Mouse (Mus musculus) neural tube, embryonic 12.5 days (tissue): Measurements from ENCODE around the gene Mrtfb. TPM values are rescaled to one million over a fixed set of nuclear protein-coding genes. Genes with fewer than 3 reads are reported as not detected.

Source experiments
- ATAC-seq: fragments of 200-750 bp; cut with Nextera tagmentation; 2 replicates; pipeline ENCODE4 v1.8.0; 2017; ENCODE audit warnings: low read depth, mild to moderate bottlenecking, moderate TSS enrichment, moderate library complexity; ENCODE audit not compliant: low FRiP score
- H3K27ac ChIP-seq: fragments of 300-500 bp; sonication (generic); 2 replicates; pipeline ENCODE4 v1.5.1; 2016
- H3K27me3 ChIP-seq: fragments of 300-500 bp; sonication (generic); replicated peaks from 2 replicates; pipeline ENCODE4 v1.6.1; 2016; ENCODE audit warnings: mild to moderate bottlenecking
- H3K36me3 ChIP-seq: fragments of 300-500 bp; sonication (generic); 2 replicates; pipeline ENCODE4 v1.6.1; 2016; ENCODE audit warnings: mild to moderate bottlenecking
- H3K4me1 ChIP-seq: fragments of 300-500 bp; sonication (generic); 2 replicates; pipeline ENCODE4 v1.6.1; 2016
- H3K4me2 ChIP-seq: fragments of 300-500 bp; sonication (generic); replicated peaks from 2 replicates; pipeline ENCODE4 v1.6.1; 2016; ENCODE audit warnings: mild to moderate bottlenecking
- H3K4me3 ChIP-seq: fragments of 300-500 bp; sonication (generic); 2 replicates; pipeline ENCODE4 v1.5.1; 2016
- H3K9ac ChIP-seq: fragments of 300-500 bp; sonication (generic); 2 replicates; pipeline ENCODE4 v1.6.1; 2016; ENCODE audit warnings: mild to moderate bottlenecking
- H3K9me3 ChIP-seq: fragments of 300-500 bp; sonication (generic); 2 replicates; pipeline ENCODE4 v1.6.1; 2016; ENCODE audit warnings: mild to moderate bottlenecking
- WGBS: fragments of 180-500 bp; shearing (Covaris S2); methylation state at CpG from one replicate; pipeline ENCODE4 v1.1.7; 2016; 5-methylcytosine and 5-hydroxymethylcytosine counted together
- microRNA counts: library from miRNA; unstranded; fragments of <30 nt; microRNA quantifications from one replicate; lab custom pipeline; 2017
- microRNA-seq: library from miRNA; unstranded; fragments of <30 nt; microRNA quantifications from one replicate; pipeline ENCODE4, GENCODE M21; 2017
- polyA plus RNA-seq: library from polyadenylated mRNA; unstranded; fragments of >200 nt; fragmentation: Nextera tagmentation; extraction: Ambion mirVana; gene quantifications from 2 replicates; pipeline ENCODE4 v1.2.1, GENCODE M21; 2016

Gene Mrtfb
- polyA plus RNA-seq, 1 experiment from 2014 or later = 14.8 TPM

- Histone ChIP-seq H3K27ac (no peak overlapping the region), H3K36me3 (no peaks in the 10 kb centered on the region), H3K27me3 (peaks cover 51% of the 10 kb centered on the region), H3K9ac (no peak overlapping the region), H3K9me3 (no peaks in the 10 kb centered on the region), H3K4me1 (peaks cover 9% of the 10 kb centered on the region; the same call in 1 of the 2 replicates), H3K4me2 (peak overlapping the region; percentile 23; the same call in 1 of the 2 replicates), H3K4me3 (no peak overlapping the region)
- no peak for ATAC-seq
- 13% methylated on average over 13 of the region's 13 CpGs for WGBS
Observed at GRCm38 (mm10) chr16:13449491-13449890, 193.2 kb downstream of the Mrtfb start.

- 29% methylated on average over 7 of the region's 7 CpGs for WGBS
- H3K4me3 ChIP-seq = no peak overlapping the region
- no peak overlapping the region for H3K27ac ChIP-seq
- peaks cover 49% of the 10 kb centered on the region for H3K27me3 ChIP-seq
- no peaks in the 10 kb centered on the region for H3K36me3 ChIP-seq
- H3K4me2 ChIP-seq = no peak overlapping the region
- no peak for ATAC-seq
- H3K4me1 ChIP-seq = peaks cover 9% of the 10 kb centered on the region; the same call in 1 of the 2 replicates
- H3K9me3 ChIP-seq = no peaks in the 10 kb centered on the region
- no peak overlapping the region for H3K9ac ChIP-seq
Observed at GRCm38 (mm10) chr16:13450831-13451230, 194.6 kb downstream of the Mrtfb start.

- H3K27me3 ChIP-seq = peaks cover 37% of the 10 kb centered on the region
- no peak overlapping the region for H3K4me2 ChIP-seq
- peaks cover 4% of the 10 kb centered on the region; the same call in 1 of the 2 replicates for H3K4me1 ChIP-seq
Observed at GRCm38 (mm10) chr16:13451991-13452390, 195.7 kb downstream of the Mrtfb start.

GRCm38 (mm10) chr16:13452661-13453060 lies 196.4 kb downstream of the Mrtfb start:
- Histone ChIP-seq H3K4me1 (peaks cover 3% of the 10 kb centered on the region; the same call in 1 of the 2 replicates), H3K27ac (no peak overlapping the region), H3K27me3 (peaks cover 30% of the 10 kb centered on the region), H3K4me2 (no peak overlapping the region), H3K9me3 (no peaks in the 10 kb centered on the region), H3K36me3 (no peaks in the 10 kb centered on the region), H3K9ac (no peak overlapping the region), H3K4me3 (no peak overlapping the region)
- WGBS = 85% methylated on average over 7 of the region's 7 CpGs
- no peak for ATAC-seq

More at GRCm38 (mm10) chr16:13451991-13452390, 195.7 kb downstream of the Mrtfb start:
- 90% methylated on average over 4 of the region's 4 CpGs for WGBS
- Histone ChIP-seq H3K9ac (no peak overlapping the region), H3K9me3 (no peaks in the 10 kb centered on the region), H3K27ac (no peak overlapping the region), H3K4me3 (no peak overlapping the region), H3K36me3 (no peaks in the 10 kb centered on the region)
- no peak for ATAC-seq

- Histone ChIP-seq H3K9ac (no peak overlapping the region), H3K27me3 (peaks cover 20% of the 10 kb centered on the region), H3K9me3 (no peaks in the 10 kb centered on the region), H3K4me1 (no peaks in the 10 kb centered on the region), H3K4me3 (no peak overlapping the region), H3K4me2 (no peak overlapping the region), H3K27ac (no peak overlapping the region), H3K36me3 (no peaks in the 10 kb centered on the region)
- 46% methylated on average over 10 of the region's 10 CpGs for WGBS
- ATAC-seq = no peak
Observed at GRCm38 (mm10) chr16:13454026-13454600, 197.8 kb downstream of the Mrtfb start.

GRCm38 (mm10) chr16:13455560-13455959 lies 199.3 kb downstream of the Mrtfb start:
- Histone ChIP-seq H3K27ac (no peak overlapping the region), H3K9ac (no peak overlapping the region), H3K4me2 (no peak overlapping the region), H3K27me3 (peaks cover 7% of the 10 kb centered on the region; the same call in 1 of the 2 replicates), H3K4me1 (no peaks in the 10 kb centered on the region), H3K36me3 (no peaks in the 10 kb centered on the region), H3K4me3 (no peak overlapping the region), H3K9me3 (no peaks in the 10 kb centered on the region)
- no peak for ATAC-seq

GRCm38 (mm10) chr16:13458556-13458955 lies 202.3 kb downstream of the Mrtfb start:
- Histone ChIP-seq H3K4me1 (no peaks in the 10 kb centered on the region), H3K9ac (no peak overlapping the region), H3K4me2 (no peak overlapping the region), H3K27ac (no peak overlapping the region), H3K36me3 (no peaks in the 10 kb centered on the region), H3K27me3 (no peaks in the 10 kb centered on the region), H3K4me3 (no peak overlapping the region), H3K9me3 (no peaks in the 10 kb centered on the region)
- ATAC-seq = no peak

- H3K9me3 ChIP-seq = no peaks in the 10 kb centered on the region
- H3K4me2 ChIP-seq = no peak overlapping the region
- H3K4me3 ChIP-seq = no peak overlapping the region
- no peak overlapping the region for H3K9ac ChIP-seq
- H3K4me1 ChIP-seq = no peaks in the 10 kb centered on the region
- H3K27me3 ChIP-seq = no peaks in the 10 kb centered on the region
- no peak overlapping the region for H3K27ac ChIP-seq
- H3K36me3 ChIP-seq = no peaks in the 10 kb centered on the region
- WGBS = 56% methylated on average over 1 of the region's 1 CpGs
- ATAC-seq = no peak
Observed at GRCm38 (mm10) chr16:13460071-13460470, 203.8 kb downstream of the Mrtfb start.

- no peak overlapping the region for H3K27ac ChIP-seq
- H3K36me3 ChIP-seq = no peaks in the 10 kb centered on the region
- H3K4me1 ChIP-seq = no peaks in the 10 kb centered on the region
- H3K4me2 ChIP-seq = no peak overlapping the region
- H3K9me3 ChIP-seq = no peaks in the 10 kb centered on the region
- no peak overlapping the region for H3K4me3 ChIP-seq
- no peaks in the 10 kb centered on the region for H3K27me3 ChIP-seq
- 82% methylated on average over 3 of the region's 3 CpGs for WGBS
- no peak overlapping the region for H3K9ac ChIP-seq
- no peak for ATAC-seq
Observed at GRCm38 (mm10) chr16:13460777-13461408, 204.6 kb downstream of the Mrtfb start.

GRCm38 (mm10) chr16:13464662-13465061 lies 208.4 kb downstream of the Mrtfb start:
- Histone ChIP-seq H3K4me1 (no peaks in the 10 kb centered on the region), H3K36me3 (no peaks in the 10 kb centered on the region), H3K27ac (no peak overlapping the region), H3K4me3 (no peak overlapping the region), H3K27me3 (no peaks in the 10 kb centered on the region), H3K9me3 (no peaks in the 10 kb centered on the region), H3K4me2 (no peak overlapping the region), H3K9ac (no peak overlapping the region)
- WGBS = 80% methylated on average over 5 of the region's 5 CpGs
- ATAC-seq = no peak

MicroRNAs encoded within 50 kb of the gene (microRNA counts, 519-probe panel; counts per million panel counts)
- 342 counts per million, percentile 67 among the panel's probes with 10 or more counts for microRNA mmu-miR-193b (lab: Ali Mortazavi, UCI)

Small RNAs within 50 kb of the gene (microRNA-seq; reads per million reads assigned to microRNA genes)
- gene Mir193b (8.7 reads per million, percentile 21 among the genes with 10 or more reads in this experiment), gene Mir365-1 (not detected)

Other genes starting within 250 kb of the Mrtfb start
- gene Ercc4, start 146.8 kb upstream of the Mrtfb start, polyA plus RNA-seq = 14.8 and 15.6 TPM in 2 replicates